Mouse (Mus musculus) thymus, adult 2 months (tissue): ENCODE results near the gene Slc12a8.

ENCODE experiments used
- CTCF ChIP-seq: fragments of 200-500 bp; IDR thresholded peaks from 2 replicates; pipeline ENCODE4 v1.5.1; 2012; ENCODE audit warnings: mild to moderate bottlenecking, control low read depth, low read length, moderate library complexity, borderline replicate concordance; ENCODE audit not compliant: control insufficient read depth, poor library complexity, insufficient read depth; ENCODE audit errors: extremely low read depth
- POLR2A ChIP-seq: fragments of 200-500 bp; IDR thresholded peaks from 2 replicates; pipeline ENCODE4 v1.6.1; 2012; ENCODE audit warnings: mild to moderate bottlenecking, low read length, control low read depth, moderate library complexity; ENCODE audit not compliant: control insufficient read depth, poor library complexity, insufficient read depth; ENCODE audit errors: extremely low read depth

DNA sequence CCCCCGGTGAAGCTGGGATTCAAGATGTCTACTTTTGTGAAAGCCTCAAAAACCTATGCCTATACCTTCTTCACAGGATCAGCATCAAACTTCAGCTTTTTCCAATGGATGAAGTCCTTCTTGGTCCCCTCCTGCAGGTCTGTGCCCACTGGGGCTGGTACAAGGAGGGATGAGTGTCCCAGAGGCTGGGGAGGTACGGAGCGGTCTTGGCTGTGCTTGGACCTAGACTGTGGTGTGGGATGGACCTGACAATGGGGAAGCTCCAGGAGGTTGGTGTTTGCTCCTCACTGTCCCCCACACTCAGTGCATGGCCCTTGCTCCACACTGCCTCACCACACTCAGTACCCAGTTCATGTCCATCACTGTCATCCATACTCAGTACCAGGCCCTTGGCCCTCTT is 141.0 kb downstream of the Slc12a8 start:
- TF ChIP-seq CTCF: no peak
- TF ChIP-seq POLR2A: no peak
